Comparison of ENCODE assay signal across 13 mouse cellular contexts in the genomic region with DNA sequence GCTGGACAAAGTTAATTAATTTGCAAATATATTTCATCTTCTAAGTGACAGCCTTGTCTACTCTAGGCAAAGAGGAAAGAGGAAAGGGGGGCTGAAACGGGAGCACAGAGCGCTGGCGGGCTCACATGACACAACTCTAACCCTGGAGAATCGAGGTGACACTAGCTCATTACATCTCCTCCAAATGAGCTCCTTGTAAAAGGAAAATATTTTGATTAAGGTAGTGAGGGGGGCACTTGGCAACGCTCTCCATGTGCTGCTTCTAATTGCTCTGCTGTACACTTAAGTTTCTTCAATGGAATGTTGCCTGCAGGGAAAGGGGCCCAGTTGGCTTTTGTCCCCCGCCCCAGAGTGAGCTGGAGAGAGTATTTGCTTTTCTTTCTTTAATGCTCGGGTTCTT.
DNase-seq lines count a peak whose midpoint lies in the region; ATAC-seq and TF ChIP-seq lines count a peak whose summit lies in the region.
"Had no signal": no experiment of that assay in that cellular context is flagged by ENCODE, and none has a peak within 500 bp of the region (broad histone marks: within the 10 kb centered on the region; RNA-seq: fewer than 3 reads in every experiment).

No protein-coding gene starts in this region.

- no peaks in the 10 kb centered on the region for H3K36me3 ChIP-seq in forebrain, postnatal 0 days (ENCODE audit: insufficient read depth)
- H3K36me3 ChIP-seq in limb, embryonic 14.5 days (ENCODE audit: control insufficient read depth, insufficient read depth, low read length), result no peaks in the 10 kb centered on the region
- no peaks in the 10 kb centered on the region for H3K36me3 ChIP-seq in heart, embryonic 10.5 days

- no peak overlapping the region for H3K4me3 ChIP-seq in forebrain, postnatal 0 days (ENCODE audit: low read depth, low read length)
- H3K4me3 ChIP-seq in limb, embryonic 14.5 days (replicated peaks; ENCODE audit: low read length), result no peak overlapping the region
- H3K4me3 ChIP-seq in heart, embryonic 10.5 days, result no peak overlapping the region

- no peak overlapping the region for H3K9ac ChIP-seq in forebrain, postnatal 0 days
- no peak overlapping the region for H3K9ac ChIP-seq in limb, embryonic 14.5 days (ENCODE audit: low read depth, low read length, severe bottlenecking)

- peak; percentile 12 for DNase-seq in brain, adult 2 months (ENCODE audit: low read depth, low spot score)
- peak; percentile 17 for DNase-seq in embryo, embryonic 11 days
- DNase-seq in forebrain, postnatal 0 days, result no peak
- DNase-seq in limb, embryonic 14.5 days (ENCODE audit: low spot score), result peak; percentile 30
- DNase-seq in left cerebral cortex, adult 9 months (ENCODE audit: low spot score in 2 of 2), result no peak
- no peak for DNase-seq in adrenal gland, adult 18-20 months (ENCODE audit: low spot score in 2 of 2)
- DNase-seq in heart, embryonic 10.5 days (ENCODE audit: low spot score), result no peak
- DNase-seq in heart, adult 9 months (ENCODE audit: low spot score in 2 of 2), result no peak
- DNase-seq: cerebellum, adult 9-11 months; heart, adult 18-20 months; liver; lung, postnatal 14 days; thymus, postnatal 36 days had no signal

- peak; percentile 54; the same call in 1 of the 2 replicates for ATAC-seq in forebrain, postnatal 0 days
- ATAC-seq in limb, embryonic 14.5 days (ENCODE audit: low FRiP score, low read depth), result no peak

- no peak overlapping the region for H3K27ac ChIP-seq in forebrain, postnatal 0 days (ENCODE audit: low read depth, low read length)
- no peak overlapping the region for H3K27ac ChIP-seq in limb, embryonic 14.5 days (replicated peaks; ENCODE audit: low read depth, low read length)
- H3K27ac ChIP-seq in heart, embryonic 10.5 days, result no peak overlapping the region

- no peak for TF ChIP-seq POLR2A in limb, embryonic 14.5 days (IDR thresholded peaks at IDR 0.05; ENCODE audit: borderline replicate concordance, extremely low read depth, insufficient read depth, insufficient read length)

- WGBS in forebrain, postnatal 0 days, result 4% methylated on average over 7 of the region's 7 CpGs
- 14% methylated on average over 7 of the region's 7 CpGs for WGBS in limb, embryonic 14.5 days
- 41% methylated on average over 7 of the region's 7 CpGs for WGBS in heart, embryonic 10.5 days

- H3K4me1 ChIP-seq in forebrain, postnatal 0 days (ENCODE audit: insufficient read depth), result no peaks in the 10 kb centered on the region
- H3K4me1 ChIP-seq in limb, embryonic 14.5 days (ENCODE audit: control insufficient read depth, insufficient read depth, low read length), result 0 out of 2 replicates have a peak, but pooled peaks cover 7% of the 10 kb centered on the region
- H3K4me1 ChIP-seq in heart, embryonic 10.5 days, result no peaks in the 10 kb centered on the region

- TF ChIP-seq CTCF in forebrain, postnatal 0 days (IDR thresholded peaks at IDR 0.05; ENCODE audit: low read depth), result no peak

- no peaks in the 10 kb centered on the region for H3K27me3 ChIP-seq in forebrain, postnatal 0 days (ENCODE audit: insufficient read depth, low read length)
- H3K27me3 ChIP-seq in limb, embryonic 14.5 days (ENCODE audit: control insufficient read depth, insufficient read depth, low read length), result no peaks in the 10 kb centered on the region
- no peaks in the 10 kb centered on the region for H3K27me3 ChIP-seq in heart, embryonic 10.5 days (ENCODE audit: insufficient read depth, poor library complexity, severe bottlenecking)

- H3K9me3 ChIP-seq in forebrain, postnatal 0 days (ENCODE audit: low read length), result no peaks in the 10 kb centered on the region
- no peaks in the 10 kb centered on the region for H3K9me3 ChIP-seq in limb, embryonic 14.5 days (ENCODE audit: control insufficient read depth, low read length)
- H3K9me3 ChIP-seq in heart, embryonic 10.5 days, result no peaks in the 10 kb centered on the region

- H3K4me2 ChIP-seq in forebrain, postnatal 0 days (ENCODE audit: low read depth), result no peak overlapping the region; the same call in 1 of the 2 replicates
- H3K4me2 ChIP-seq in limb, embryonic 14.5 days (replicated peaks; ENCODE audit: low read depth, low read length, severe bottlenecking), result no peak overlapping the region

Comparison
In these comparisons a context has a peak if more than half of its experiments do, and no peak if none do; other contexts are left out.
1. DNase-seq: peak in brain, adult 2 months (single experiment), embryo, embryonic 11 days (single experiment) and limb, embryonic 14.5 days (single experiment); none in forebrain, postnatal 0 days (single experiment), left cerebral cortex, adult 9 months (0 of 2), adrenal gland, adult 18-20 months (0 of 2), heart, embryonic 10.5 days (single experiment) and heart, adult 9 months (0 of 2).